In the genomic region with DNA sequence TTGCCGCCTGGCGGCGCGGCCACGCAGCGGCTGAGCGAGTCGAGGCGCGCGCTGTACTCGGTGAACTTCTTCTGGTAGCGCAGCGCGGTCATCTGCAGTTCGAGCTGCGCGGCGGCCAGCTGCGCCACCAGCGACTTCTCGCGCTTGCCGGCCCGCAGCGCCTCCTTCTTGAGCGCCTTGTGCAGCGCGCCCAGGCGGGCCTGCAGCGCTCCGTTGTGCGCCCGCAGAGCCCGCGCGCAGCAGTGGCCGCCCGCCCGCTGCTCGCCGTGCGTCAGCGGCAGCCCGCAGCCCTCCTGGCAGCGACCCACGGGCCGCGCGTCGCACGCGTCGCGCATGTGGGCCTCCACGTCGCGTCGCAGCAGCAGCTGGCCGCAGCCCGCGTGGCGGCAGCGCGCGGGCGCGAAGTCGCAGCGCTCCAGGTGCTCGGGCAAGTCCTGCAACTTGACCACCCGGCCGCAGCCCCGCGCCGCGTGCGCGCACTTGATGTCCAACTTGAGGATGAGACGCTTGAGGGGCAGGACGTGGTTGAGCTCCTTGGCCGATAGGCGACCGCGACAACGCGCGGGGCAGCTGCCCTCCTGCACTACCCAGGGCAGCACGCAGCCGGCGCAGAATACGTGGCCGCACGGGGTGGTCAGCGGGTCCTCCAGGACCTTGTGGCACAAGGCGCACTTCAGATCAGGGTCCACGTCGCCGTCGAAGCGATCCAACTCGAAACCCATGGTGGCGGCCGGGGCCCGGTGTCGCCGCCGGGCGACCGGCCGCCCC, we compare ENCODE assay signal across 8 mouse cellular contexts. TPM values are rescaled to one million over a fixed set of nuclear protein-coding genes. Genes with fewer than 3 reads are reported as not detected.
DNase-seq lines count a peak whose midpoint lies in the region; ATAC-seq and TF ChIP-seq lines count a peak whose summit lies in the region.

A gene (minus strand): TSS at position 731 of the 768 bp plus-strand sequence.

- peak within 1 kb of the TSS; percentile 51 for H3K9ac ChIP-seq in forebrain, postnatal 0 days

- peak within 1 kb of the TSS; percentile 98 for H3K4me2 ChIP-seq in forebrain, postnatal 0 days (ENCODE audit: low read depth)

- peak; percentile 74 for DNase-seq in adrenal gland, postnatal 14 days
- DNase-seq in forebrain, postnatal 0 days, result peak; percentile 70
- peak; percentile 50 to 76 for DNase-seq in heart, postnatal 36 days
- peak in 1 of 2 experiments; percentile 28 for DNase-seq in layer of hippocampus, postnatal 14 days (ENCODE audit: low spot score in 2 of 2)
- peak; percentile 67 for DNase-seq in lung, postnatal 10 days
- DNase-seq in retina, postnatal 7 days (ENCODE audit: low read depth, low spot score), result peak; percentile 35

- H3K27me3 ChIP-seq in E14TG2a.4 (ENCODE audit: insufficient read depth, low read length), result peaks cover 55% of the 10 kb centered on the region
- no peaks in the 10 kb centered on the region for H3K27me3 ChIP-seq in forebrain, postnatal 0 days (ENCODE audit: insufficient read depth, low read length)

- H3K4me1 ChIP-seq in E14TG2a.4 (replicated peaks; ENCODE audit: low read depth, low read length), result peaks cover 11% of the 10 kb centered on the region; the same call in 1 of the 2 replicates
- H3K4me1 ChIP-seq in forebrain, postnatal 0 days (ENCODE audit: insufficient read depth), result peaks cover 8% of the 10 kb centered on the region; the same call in 1 of the 2 replicates

- H3K9me3 ChIP-seq in E14TG2a.4 (ENCODE audit: low read length), result no peaks in the 10 kb centered on the region
- no peaks in the 10 kb centered on the region for H3K9me3 ChIP-seq in forebrain, postnatal 0 days (ENCODE audit: low read length)

- no peaks in the 10 kb centered on the region for H3K36me3 ChIP-seq in E14TG2a.4 (ENCODE audit: insufficient read depth, low read length)
- H3K36me3 ChIP-seq in forebrain, postnatal 0 days (ENCODE audit: insufficient read depth), result no peaks in the 10 kb centered on the region

- H3K4me3 ChIP-seq in E14TG2a.4 (replicated peaks; ENCODE audit: low read length), result peak within 1 kb of the TSS; percentile 79
- H3K4me3 ChIP-seq in forebrain, postnatal 0 days (ENCODE audit: low read depth, low read length), result peak within 1 kb of the TSS; percentile 49

- WGBS in forebrain, postnatal 0 days, result 1% methylated on average over 105 of the region's 111 CpGs

- intact Hi-C loops in heart, postnatal 36 days (cut with DNase I), result loop anchor here (2.0 to 10.0 kb wide), 2 partner anchors 157 to 237 kb away; no protein-coding TSS in a partner anchor

- H3K27ac ChIP-seq in forebrain, postnatal 0 days (ENCODE audit: low read depth, low read length), result peak within 1 kb of the TSS; percentile 45

- TF ChIP-seq CTCF in E14TG2a.4 (conservative IDR thresholded peaks at IDR 0.05; ENCODE audit: low read length), result no peak
- TF ChIP-seq CTCF in forebrain, postnatal 0 days (IDR thresholded peaks at IDR 0.05; ENCODE audit: low read depth), result peak; percentile 61

- peak; percentile 67 for ATAC-seq in forebrain, postnatal 0 days
- ATAC-seq in CD4-positive, CD25-positive, alpha-beta regulatory T cell, adult 4 months, result no peak

RNA-seq across cellular contexts. Expression of the gene that starts here (rescaled TPM):
- 14.5 and 14.9 TPM in 2 replicates for total RNA-seq in adrenal gland, postnatal 14 days (2021)
- total RNA-seq in forebrain, postnatal 0 days (2014; rRNA removed), result 29.1 and 29.6 TPM in 2 replicates
- polyA plus RNA-seq in forebrain, postnatal 0 days (2015; fragmentation: Nextera tagmentation; extraction: Ambion mirVana), result 8.3 and 10.7 TPM in 2 replicates
- 10 to 100 TPM; 28.6 to 40.4 TPM for total RNA-seq in heart, postnatal 36 days (2021)
- 10 to 100 TPM; 10.5 to 10.7 TPM for total RNA-seq in layer of hippocampus, postnatal 14 days (2021)
- not detected for polyA plus RNA-seq in CD4-positive, CD25-positive, alpha-beta regulatory T cell, adult 4 months (2017; shearing (Covaris generic))
